Mouse (Mus musculus): ENCODE data around the gene Ssr2. TPM values are rescaled to one million over a fixed set of nuclear protein-coding genes. Genes with fewer than 3 reads are reported as not detected.
A peak's percentile ranks its signal among the peaks of the same experiment; 100 is the strongest.

The Ssr2 gene
- total RNA-seq, 4 experiments from 2014 or later, result 85.5 to 93.2 (median 89.8) TPM

DNA sequence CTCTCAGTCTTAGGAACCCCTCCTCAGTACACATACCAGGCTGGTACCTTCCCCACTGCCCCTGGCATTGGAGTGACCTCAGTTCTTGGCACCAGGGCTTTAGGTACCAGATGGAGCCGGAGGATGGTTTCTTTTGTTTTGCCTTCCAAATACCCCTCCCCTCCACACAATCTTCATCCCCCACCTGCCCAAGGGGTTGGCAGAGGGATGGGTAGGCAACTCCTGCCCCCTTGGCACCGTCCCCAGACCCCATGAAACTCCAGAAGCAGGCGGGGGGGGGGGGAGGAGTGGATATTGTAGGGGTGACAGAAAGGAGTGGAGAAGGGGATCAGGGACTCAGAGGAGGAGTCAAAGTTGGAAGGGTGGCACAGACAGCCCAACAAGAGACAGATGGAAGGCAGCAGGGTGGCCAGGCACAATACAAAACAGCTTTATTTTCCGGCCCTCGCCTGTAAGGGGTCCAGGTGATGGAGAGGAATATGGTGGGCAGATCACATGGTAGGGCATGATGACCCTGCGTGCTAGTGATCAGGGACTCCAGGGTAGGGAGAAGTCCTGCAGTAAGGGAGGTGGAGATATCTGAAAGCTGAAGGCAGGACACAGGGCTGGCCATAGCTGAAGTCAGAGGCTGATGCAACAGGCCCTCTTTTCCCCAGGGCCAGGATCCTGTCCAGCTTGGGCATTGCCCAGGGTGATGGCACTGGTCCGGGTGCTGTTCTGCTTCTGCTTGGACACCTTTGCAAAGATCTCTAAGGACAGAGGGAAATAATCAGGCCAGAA, 33.9 kb upstream of the Ssr2 start:
- no peak for DNase-seq (ENCODE audit: low spot score in 2 of 2)

- no peak for DNase-seq (ENCODE audit: low spot score in 2 of 2)
These were observed 33.2 kb upstream of the Ssr2 start for GRCm38 (mm10) chr3:88542486-88542885.

DNA sequence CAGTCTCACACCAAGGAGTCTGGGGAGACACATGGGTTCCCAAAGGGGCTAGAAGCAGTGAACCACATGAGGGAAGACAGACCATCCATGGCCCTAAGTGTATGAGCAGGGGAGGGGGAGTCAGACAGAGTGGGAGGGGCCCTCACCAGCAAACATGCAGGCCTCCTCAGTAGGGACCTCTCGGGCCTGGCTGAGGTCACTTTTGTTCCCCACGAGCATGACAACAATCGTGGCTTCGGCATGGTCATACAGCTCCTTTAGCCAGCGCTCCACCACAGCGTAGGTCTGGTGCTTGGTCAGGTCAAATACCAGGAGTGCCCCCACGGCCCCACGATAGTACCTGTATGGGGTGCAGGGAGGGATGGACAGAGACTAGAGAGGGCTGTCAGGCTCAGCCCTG, 32.5 kb upstream of the Ssr2 start:
- DNase-seq (ENCODE audit: low spot score in 2 of 2), result no peak

DNA sequence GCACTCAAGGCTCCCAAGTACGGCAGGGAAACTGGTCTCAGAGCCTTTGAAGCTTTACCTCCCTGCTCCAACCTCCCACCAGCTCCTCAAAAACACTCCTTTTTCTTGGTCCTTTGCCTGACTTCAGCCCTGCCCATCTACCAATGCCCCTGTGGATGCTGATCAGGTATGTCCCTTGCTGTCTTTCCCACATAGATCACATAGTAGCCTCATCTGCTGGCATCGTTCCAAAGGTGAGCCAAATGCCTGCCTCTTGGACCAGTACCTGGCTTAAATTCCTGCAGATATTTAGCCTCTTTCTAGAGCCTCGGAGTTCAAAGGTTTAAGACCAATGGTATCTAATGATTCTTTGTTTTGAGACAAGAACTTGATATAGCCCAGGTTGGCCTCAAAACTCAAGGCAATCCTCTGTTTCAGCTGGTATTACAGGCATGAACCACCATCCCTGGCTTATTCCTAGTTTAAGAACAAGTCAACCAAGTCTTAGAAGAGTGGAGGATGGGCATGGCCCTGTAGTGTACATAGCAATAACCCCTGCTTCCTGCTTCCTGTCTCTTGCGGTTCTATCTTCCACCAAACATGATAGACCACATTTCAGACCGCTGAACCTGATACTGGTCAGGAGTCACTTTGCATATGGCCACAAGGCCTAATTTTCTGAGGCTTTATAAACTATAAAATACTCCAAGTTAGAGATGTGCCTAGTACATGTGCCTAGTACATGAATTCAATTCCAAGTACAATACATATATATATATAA, 31.8 kb upstream of the Ssr2 start:
- DNase-seq (ENCODE audit: low spot score in 2 of 2), result no peak

DNA sequence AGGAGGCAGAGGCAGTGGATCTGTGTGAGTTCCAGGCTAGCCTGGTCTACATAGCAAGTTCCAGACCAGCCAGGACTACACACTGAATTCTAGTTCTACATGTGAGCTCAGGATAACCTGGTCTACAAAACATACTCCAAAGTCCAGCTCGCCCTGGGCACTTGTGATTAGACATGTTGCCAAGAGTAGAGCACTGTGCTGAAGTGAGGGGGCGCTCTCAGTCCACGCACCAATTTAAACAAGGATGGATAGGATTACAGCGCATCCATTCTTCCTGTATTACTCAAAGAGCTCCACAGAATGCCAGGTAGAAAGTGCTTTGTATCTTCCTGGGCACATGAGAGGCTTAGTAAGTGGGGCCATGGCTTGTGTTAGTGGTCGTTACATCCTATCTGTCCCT, 31.2 kb upstream of the Ssr2 start:
- DNase-seq (ENCODE audit: low spot score in 2 of 2), result no peak

DNA sequence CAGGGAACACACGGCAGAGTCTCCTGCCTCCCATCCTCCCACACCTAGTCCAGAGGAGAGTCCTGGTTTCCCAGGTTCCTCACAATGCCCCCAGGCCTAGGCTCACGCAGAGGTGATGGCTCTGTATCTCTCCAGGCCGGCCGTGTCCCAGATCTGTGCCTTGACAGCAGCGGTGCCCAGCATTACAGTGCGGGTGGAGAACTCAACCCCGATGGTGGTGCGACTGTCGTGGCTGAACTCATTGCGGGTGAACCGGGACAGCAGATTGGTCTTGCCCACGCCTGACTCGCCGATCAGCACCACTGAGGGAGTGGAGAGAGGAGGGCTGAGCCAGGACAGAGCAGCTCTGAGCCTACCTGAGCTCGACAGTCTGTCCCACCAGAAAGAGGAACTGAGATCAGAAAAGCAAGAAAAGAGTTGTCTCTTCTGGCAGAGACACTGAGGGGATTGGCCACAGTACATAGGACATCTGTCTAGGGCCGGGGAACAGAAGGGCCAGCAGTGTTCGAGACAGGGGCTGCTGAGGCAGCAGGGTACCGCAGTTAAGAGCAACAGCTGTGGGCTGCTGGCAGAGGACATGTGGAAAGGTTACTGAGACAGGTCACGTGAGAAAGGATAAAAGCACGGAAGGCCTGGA, 30.6 kb upstream of the Ssr2 start:
- no peak for DNase-seq (ENCODE audit: low spot score in 2 of 2)

- no peak for DNase-seq (ENCODE audit: low spot score in 2 of 2)
These were observed 28.8 kb upstream of the Ssr2 start for GRCm38 (mm10) chr3:88546674-88547418.

GRCm38 (mm10) chr3:88548180-88548917, 27.3 kb upstream of the Ssr2 start, which contains the start of gene Rab25:
Rab25 (minus strand) TSS chr3:88548300.
- DNase-seq (ENCODE audit: low spot score in 2 of 2), result no peak

DNA sequence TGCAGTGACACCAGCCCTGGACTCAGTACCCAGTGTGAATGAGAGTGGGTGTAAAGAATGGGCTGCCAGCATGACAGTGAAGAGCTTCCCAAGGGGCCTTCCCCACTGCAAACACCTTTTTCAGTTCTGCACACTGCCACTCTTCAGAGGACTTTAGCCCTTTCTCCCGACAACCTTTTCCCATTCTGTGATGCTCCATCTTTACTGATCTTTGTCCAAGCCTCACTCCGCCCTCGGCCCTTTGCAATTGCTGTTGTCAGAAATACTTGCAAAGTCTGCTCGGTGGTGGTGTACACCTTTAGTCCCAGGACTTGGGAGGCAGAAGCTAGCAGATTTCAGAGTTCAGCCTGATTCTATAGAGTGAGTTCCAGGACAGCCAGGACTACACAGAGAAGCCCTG, 24.1 kb upstream of the Ssr2 start:
- DNase-seq (ENCODE audit: low spot score in 2 of 2), result no peak

DNA sequence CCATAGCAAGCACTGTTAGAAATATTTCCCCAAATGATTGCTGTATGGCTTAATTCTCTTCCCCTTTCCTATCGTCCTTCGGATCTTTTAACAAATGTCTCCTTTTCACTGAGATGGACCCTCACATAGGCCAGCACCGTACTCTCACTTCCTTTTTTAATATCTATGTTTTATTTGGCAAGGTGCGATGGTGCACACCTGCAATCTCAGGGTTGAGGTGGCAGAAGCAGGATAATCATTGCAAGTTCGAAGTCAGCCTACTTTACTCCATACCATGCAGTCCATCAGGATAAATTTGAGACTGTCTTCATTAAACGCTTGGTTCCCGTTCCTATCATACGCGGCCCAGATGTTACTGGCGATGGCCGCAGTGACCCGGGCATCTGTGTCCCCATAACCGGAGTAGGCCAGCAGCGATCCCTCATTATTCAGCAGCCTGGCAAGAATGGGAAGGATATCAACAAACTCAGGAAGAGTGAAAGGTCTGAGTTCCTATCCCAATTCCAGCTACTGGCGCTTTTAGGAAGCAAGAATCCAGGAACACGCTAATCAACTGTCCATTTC, 23.5 kb upstream of the Ssr2 start:
- DNase-seq (ENCODE audit: low spot score in 2 of 2), result no peak

GRCm38 (mm10) chr3:88552676-88553524, 22.8 kb upstream of the Ssr2 start, which contains the start of gene Lamtor2:
Lamtor2 (minus strand) TSS chr3:88553074.
- DNase-seq (ENCODE audit: low spot score in 2 of 2), result peak; percentile 97 to 98

DNA sequence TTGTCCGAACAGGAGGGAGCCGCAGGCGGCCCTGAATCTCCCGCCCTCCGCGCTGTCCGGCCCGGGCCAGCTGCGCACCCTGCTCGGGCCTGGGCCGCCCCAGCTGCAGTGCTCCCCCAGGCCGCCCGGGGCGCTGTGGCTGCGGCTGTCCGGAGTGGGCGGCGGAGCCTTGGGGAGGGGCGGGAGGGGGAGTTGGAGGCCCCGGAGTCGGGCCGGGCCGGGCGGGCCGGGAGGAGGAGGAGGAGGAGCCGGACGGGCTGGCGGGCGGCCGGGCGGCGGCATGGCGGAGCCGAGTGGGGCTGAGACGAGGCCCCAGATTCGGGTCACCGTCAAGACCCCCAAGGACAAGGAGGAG, 22.2 kb upstream of the Ssr2 start, which contains the start of gene Ubqln4:
Gene Ubqln4 (plus strand): TSS at position 234 of the 355 bp plus-strand sequence.
- peak; percentile 78 to 86 for DNase-seq (ENCODE audit: low spot score in 2 of 2)

- no peak for DNase-seq (ENCODE audit: low spot score in 2 of 2)
These were observed 21.6 kb upstream of the Ssr2 start for GRCm38 (mm10) chr3:88553880-88554586.

- no peak for DNase-seq (ENCODE audit: low spot score in 2 of 2)
These were observed 20.5 kb upstream of the Ssr2 start for GRCm38 (mm10) chr3:88555069-88555605.

GRCm38 (mm10) chr3:88555731-88556130, 19.9 kb upstream of the Ssr2 start:
- no peak for DNase-seq (ENCODE audit: low spot score in 2 of 2)

- no peak for DNase-seq (ENCODE audit: low spot score in 2 of 2)
These were observed 19.1 kb upstream of the Ssr2 start for GRCm38 (mm10) chr3:88556616-88557015.

DNA sequence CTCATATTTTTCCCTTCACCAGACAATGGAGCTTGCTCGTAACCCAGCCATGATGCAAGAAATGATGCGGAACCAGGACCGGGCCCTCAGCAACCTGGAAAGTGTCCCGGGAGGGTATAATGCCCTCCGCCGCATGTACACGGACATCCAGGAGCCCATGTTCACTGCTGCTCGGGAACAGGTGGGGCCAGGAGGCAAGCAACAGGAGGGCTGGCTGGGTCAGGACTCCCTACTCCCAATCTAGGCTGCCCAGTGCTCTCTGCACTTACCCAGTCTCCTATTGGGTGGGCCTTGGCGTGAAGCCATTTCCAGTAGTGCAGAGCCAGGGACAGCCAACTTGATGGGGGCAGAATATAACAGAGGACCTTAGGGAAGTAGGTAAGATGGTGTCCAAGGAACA, 16.1 kb upstream of the Ssr2 start:
- DNase-seq (ENCODE audit: low spot score in 2 of 2), result no peak

DNA sequence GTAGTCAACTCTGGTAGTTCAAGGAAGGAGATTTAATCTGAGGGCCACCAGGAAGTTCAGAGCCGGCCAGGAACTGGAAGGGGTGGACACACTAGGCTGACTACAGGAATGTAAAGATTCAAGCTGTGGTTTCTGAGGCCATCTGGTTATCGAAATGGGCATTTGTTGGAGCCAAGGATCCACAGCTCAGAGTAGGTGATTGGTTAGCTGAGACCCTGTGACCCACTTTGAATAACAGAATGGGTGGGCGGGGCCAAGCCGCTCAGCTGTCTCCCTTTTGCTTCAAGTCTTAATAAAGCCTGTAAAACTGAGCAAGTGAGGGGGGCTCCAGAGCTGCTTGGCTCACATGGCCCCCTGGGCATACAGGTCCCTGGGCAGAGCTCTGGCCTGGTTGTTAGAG, 13.7 kb upstream of the Ssr2 start:
- no peak for DNase-seq (ENCODE audit: low spot score in 2 of 2)

GRCm38 (mm10) chr3:88563442-88563841, 12.2 kb upstream of the Ssr2 start:
- no peak for DNase-seq (ENCODE audit: low spot score in 2 of 2)

Measured in left cerebral cortex, adult 8-10 months (tissue).